Mouse (Mus musculus): ENCODE measurements at regions not wholly inside any gene's neighbourhood (a gene's known extent, or its start where the extent isn't known, plus 50 kb on each side); places are given as distances from the start of the nearest gene placed in this dataset.

DNA sequence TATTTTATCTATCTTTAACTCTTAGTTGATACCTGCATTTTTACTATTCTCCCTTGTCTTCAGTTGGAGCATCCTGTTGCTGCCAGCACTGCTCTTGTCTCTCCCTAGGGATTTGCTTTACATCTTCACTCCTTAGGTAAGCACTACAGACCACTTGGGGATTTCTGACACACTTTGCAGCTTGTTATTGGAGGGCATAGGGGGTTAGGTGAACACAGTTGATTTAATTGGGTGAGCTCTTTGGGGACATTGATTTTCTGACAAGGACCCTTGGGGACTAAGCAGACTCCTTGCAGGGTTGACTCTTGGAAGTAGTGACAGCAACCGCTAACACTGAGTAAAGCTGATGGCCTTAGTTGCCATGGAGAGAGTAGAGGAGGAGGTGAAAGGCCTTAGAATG is 309.0 kb upstream of the Tram1l1 start:
- TF ChIP-seq BHLHE40 (IDR thresholded peaks at IDR 0.05; ENCODE audit: low read depth, low read length) = no peak
- TF ChIP-seq TCF12 (IDR thresholded peaks at IDR 0.05; ENCODE audit: low read depth, low read length) = no peak
- no peak for TF ChIP-seq POLR2A (IDR thresholded peaks at IDR 0.05; ENCODE audit: low read depth, low read length)
- no peak for TF ChIP-seq MAZ (IDR thresholded peaks at IDR 0.05; ENCODE audit: low read depth, low read length)
- no peak for TF ChIP-seq TBP (conservative IDR thresholded peaks at IDR 0.05; ENCODE audit: low read depth, low read length)
- TF ChIP-seq SIN3A (IDR thresholded peaks at IDR 0.05; ENCODE audit: low read length) = no peak
- TF ChIP-seq CTCF (conservative IDR thresholded peaks at IDR 0.05 in 1 of 2, IDR thresholded peaks at IDR 0.05 in 1 of 2; ENCODE audit: low read depth in 2 of 2, low read length in 2 of 2) = no peak
- no peak for TF ChIP-seq CHD2 (IDR thresholded peaks at IDR 0.05; ENCODE audit: low read length)
- TF ChIP-seq ZMIZ1 (IDR thresholded peaks at IDR 0.05; ENCODE audit: low read depth, low read length) = no peak
- no peak for TF ChIP-seq RCOR1 (conservative IDR thresholded peaks at IDR 0.05; ENCODE audit: low read depth, low read length)
- no peak for TF ChIP-seq EP300 (IDR thresholded peaks at IDR 0.05; ENCODE audit: low read length)
- no peak for TF ChIP-seq MEF2A (IDR thresholded peaks at IDR 0.05; ENCODE audit: borderline replicate concordance, low read depth, low read length)
- TF ChIP-seq USF1 (IDR thresholded peaks at IDR 0.05; ENCODE audit: low read depth, low read length) = no peak
